Mouse (Mus musculus) bone marrow macrophage, adult 2 months (primary cell): ENCODE measurements around the gene Gm47969.

Experiments used
- CTCF ChIP-seq: IDR thresholded peaks from 2 replicates; pipeline ENCODE4 v1.5.1; 2012; ENCODE audit warnings: low read depth, mild to moderate bottlenecking, low read length, moderate library complexity
- POLR2A ChIP-seq: IDR thresholded peaks from 2 replicates; pipeline ENCODE4 v1.6.1; 2012; ENCODE audit warnings: mild to moderate bottlenecking, low read depth, low read length, borderline replicate concordance

GRCm38 (mm10) chr1:83060643-83061042, 15.9 kb downstream of the Gm47969 start, which contains the start of gene Krtap28-13:
- no peak for TF ChIP-seq POLR2A
- no peak for TF ChIP-seq CTCF
